Mouse (Mus musculus) hindbrain, embryonic 16.5 days (tissue): ENCODE data around the gene Glg1. TPM values are rescaled to one million over a fixed set of nuclear protein-coding genes. Genes with fewer than 3 reads are reported as not detected.
"Not testable (repeated sequence)": the region's sequence is repeated elsewhere in the genome, so short reads cannot be mapped to it uniquely, and the experiment has no call there.

ENCODE experiments used
- ATAC-seq: fragments of 200-750 bp; cut with Nextera tagmentation; 2 replicates; pipeline ENCODE4 v1.8.0; 2017; ENCODE audit warnings: moderate TSS enrichment, moderate library complexity
- H3K27ac ChIP-seq: fragments of 300-500 bp; sonication (generic); 2 replicates; pipeline ENCODE4 v1.5.1; 2014; ENCODE audit warnings: low read depth, mild to moderate bottlenecking, control low read depth, low read length, moderate library complexity
- H3K27me3 ChIP-seq: fragments of 300-500 bp; sonication (generic); replicated peaks from 2 replicates; pipeline ENCODE4 v1.6.1; 2014; ENCODE audit warnings: low read length; ENCODE audit not compliant: control insufficient read depth, insufficient read depth
- H3K36me3 ChIP-seq: fragments of 300-500 bp; sonication (generic); 2 replicates; pipeline ENCODE4 v1.6.1; 2014; ENCODE audit warnings: mild to moderate bottlenecking, low read length, moderate library complexity, mixed read lengths; ENCODE audit not compliant: control insufficient read depth, insufficient read depth
- H3K4me1 ChIP-seq: fragments of 300-500 bp; sonication (generic); 2 replicates; pipeline ENCODE4 v1.6.1; 2014; ENCODE audit warnings: low read depth, low read length; ENCODE audit not compliant: control insufficient read depth, insufficient read depth
- H3K4me2 ChIP-seq: fragments of 300-500 bp; sonication (generic); 2 replicates; pipeline ENCODE4 v1.6.1; 2014; ENCODE audit warnings: mild to moderate bottlenecking, low read length, control low read depth, moderate library complexity
- H3K4me3 ChIP-seq: fragments of 300-500 bp; sonication (generic); 2 replicates; pipeline ENCODE4 v1.5.1; 2014; ENCODE audit warnings: mild to moderate bottlenecking, low read length, control low read depth, moderate library complexity
- H3K9ac ChIP-seq: fragments of 300-500 bp; sonication (generic); 2 replicates; pipeline ENCODE4 v1.6.1; 2014; ENCODE audit warnings: low read depth, mild to moderate bottlenecking, control low read depth, low read length, moderate library complexity
- H3K9me3 ChIP-seq: fragments of 300-500 bp; sonication (generic); 2 replicates; pipeline ENCODE4 v1.6.1; 2014; ENCODE audit warnings: mild to moderate bottlenecking, low read length, moderate library complexity; ENCODE audit not compliant: control insufficient read depth
- WGBS: fragments of 180-500 bp; shearing (Covaris S2); extraction: QIAGEN DNeasy Blood & Tissue Kit; methylation state at CpG from one replicate; pipeline ENCODE4 v1.1.7; 2014; 5-methylcytosine and 5-hydroxymethylcytosine counted together
- polyA plus RNA-seq: library from polyadenylated mRNA; unstranded; fragments of >200 nt; fragmentation: Nextera tagmentation; extraction: Ambion mirVana; gene quantifications from 2 replicates; pipeline ENCODE4 v1.2.1, GENCODE M21; 2015

The Glg1 gene
- 58.1 and 66.1 TPM in 2 replicates for polyA plus RNA-seq

- Histone ChIP-seq H3K27me3 (no peaks in the 10 kb centered on the region), H3K9ac (peak within 1 kb of the TSS; percentile 97), H3K4me3 (peak within 1 kb of the TSS; percentile 92), H3K27ac (peak within 1 kb of the TSS; percentile 99), H3K4me1 (peaks cover 8% of the 10 kb centered on the region), H3K4me2 (peak within 1 kb of the TSS; percentile 63), H3K9me3 (no peaks in the 10 kb centered on the region), H3K36me3 (no peaks in the 10 kb centered on the region)
- WGBS = under 1% methylated on average over 72 of the region's 76 CpGs
- ATAC-seq = peak; percentile 94
Measured at GRCm38 (mm10) chr8:111258631-111259407, at the start of gene Glg1. Gene Glg1, minus strand, starts transcription at chr8:111259216.

GRCm38 (mm10) chr8:111305031-111305730 lies 46.2 kb upstream of the Glg1 start:
- Histone ChIP-seq H3K4me3 (no peak overlapping the region), H3K4me1 (no peaks in the 10 kb centered on the region), H3K27ac (no peak overlapping the region), H3K4me2 (no peak overlapping the region), H3K27me3 (no peaks in the 10 kb centered on the region), H3K9me3 (no peaks in the 10 kb centered on the region), H3K9ac (no peak overlapping the region), H3K36me3 (no peaks in the 10 kb centered on the region)
- 30% methylated on average over 5 of the region's 5 CpGs for WGBS
- ATAC-seq = no peak

GRCm38 (mm10) chr8:111304359-111304758 lies 45.3 kb upstream of the Glg1 start:
- Histone ChIP-seq H3K36me3 (no peaks in the 10 kb centered on the region), H3K4me2 (no peak overlapping the region), H3K9me3 (no peaks in the 10 kb centered on the region), H3K4me3 (no peak overlapping the region), H3K27me3 (no peaks in the 10 kb centered on the region), H3K27ac (no peak overlapping the region), H3K4me1 (peaks cover under 1% of the 10 kb centered on the region), H3K9ac (no peak overlapping the region)
- 96% methylated on average over 3 of the region's 3 CpGs for WGBS
- ATAC-seq = no peak

GRCm38 (mm10) chr8:111303076-111303803 lies 44.2 kb upstream of the Glg1 start:
- not testable (repeated sequence) for ATAC-seq, H3K36me3 ChIP-seq, H3K27ac ChIP-seq, H3K9ac ChIP-seq, H3K4me3 ChIP-seq, H3K9me3 ChIP-seq, H3K4me2 ChIP-seq, H3K4me1 ChIP-seq, H3K27me3 ChIP-seq
- WGBS = 88% methylated on average over 5 of the region's 5 CpGs

GRCm38 (mm10) chr8:111300597-111301546 lies 41.9 kb upstream of the Glg1 start:
- Histone ChIP-seq H3K9me3 (no peaks in the 10 kb centered on the region), H3K27ac (no peak overlapping the region), H3K4me2 (peak overlapping the region; percentile 47), H3K4me1 (peaks cover 9% of the 10 kb centered on the region), H3K9ac (no peak overlapping the region), H3K27me3 (no peaks in the 10 kb centered on the region), H3K36me3 (peaks cover 5% of the 10 kb centered on the region), H3K4me3 (peak overlapping the region; percentile 95)
- WGBS = 67% methylated on average over 11 of the region's 11 CpGs
- no peak for ATAC-seq

- H3K36me3 ChIP-seq = peaks cover 5% of the 10 kb centered on the region
- WGBS = under 1% methylated on average over 64 of the region's 67 CpGs
- no peaks in the 10 kb centered on the region for H3K27me3 ChIP-seq
- peaks cover 9% of the 10 kb centered on the region for H3K4me1 ChIP-seq
- peak within 1 kb of the TSS; percentile 93 for H3K9ac ChIP-seq
- peak within 1 kb of the TSS; percentile 95 for H3K4me3 ChIP-seq
- peak; percentile 100 for ATAC-seq
- H3K4me2 ChIP-seq = peak within 1 kb of the TSS; percentile 85
- H3K9me3 ChIP-seq = no peaks in the 10 kb centered on the region
- peak within 1 kb of the TSS; percentile 83 for H3K27ac ChIP-seq
Measured at GRCm38 (mm10) chr8:111299821-111300568, 41.0 kb upstream of the Glg1 start, which contains the start of gene Rfwd3. Gene Rfwd3, minus strand, starts transcription at chr8:111300222.

GRCm38 (mm10) chr8:111299363-111299820 lies 40.4 kb upstream of the Glg1 start:
- WGBS = under 1% methylated on average over 28 of the region's 28 CpGs

GRCm38 (mm10) chr8:111298011-111298410 lies 39.0 kb upstream of the Glg1 start:
- Histone ChIP-seq H3K4me2 (no peak overlapping the region; the same call in 1 of the 2 replicates), H3K9ac (no peak overlapping the region), H3K27ac (no peak overlapping the region), H3K4me1 (peaks cover 9% of the 10 kb centered on the region), H3K4me3 (no peak overlapping the region), H3K36me3 (peaks cover 11% of the 10 kb centered on the region), H3K9me3 (no peaks in the 10 kb centered on the region), H3K27me3 (no peaks in the 10 kb centered on the region)
- ATAC-seq = no peak
- WGBS = 85% methylated on average over 1 of the region's 1 CpGs

More at GRCm38 (mm10) chr8:111299363-111299820, 40.4 kb upstream of the Glg1 start:
- peak overlapping the region; percentile 85 for H3K4me2 ChIP-seq
- no peaks in the 10 kb centered on the region for H3K27me3 ChIP-seq
- peaks cover 9% of the 10 kb centered on the region for H3K4me1 ChIP-seq
- H3K9me3 ChIP-seq = no peaks in the 10 kb centered on the region
- peak overlapping the region; percentile 93 for H3K9ac ChIP-seq
- H3K27ac ChIP-seq = peak overlapping the region; percentile 83
- H3K36me3 ChIP-seq = peaks cover 5% of the 10 kb centered on the region
- ATAC-seq = no peak
- peak overlapping the region; percentile 95 for H3K4me3 ChIP-seq
